Mouse (Mus musculus) kidney, adult 2 months (tissue): ENCODE results near the gene Ascc3.

Source experiments
- CTCF ChIP-seq: fragments of 200-500 bp; conservative IDR thresholded peaks from 2 replicates; pipeline ENCODE4 v1.5.1; 2011; ENCODE audit warnings: low read depth, mild to moderate bottlenecking, control low read depth, low read length, moderate library complexity, mixed read lengths; ENCODE audit not compliant: insufficient read depth, insufficient read length
- POLR2A ChIP-seq: fragments of 200-500 bp; IDR thresholded peaks from one replicate; pipeline ENCODE4 v1.6.1; 2011; ENCODE audit warnings: low read depth, low read length, control low read depth

- TF ChIP-seq POLR2A (no peak), CTCF (no peak)
These were observed 5.9 kb upstream of the Ascc3 start for GRCm38 (mm10) chr10:50586556-50586955.
